Mouse (Mus musculus): Measurements from ENCODE around the gene Epp13. TPM values are rescaled to one million over a fixed set of nuclear protein-coding genes. Genes with fewer than 3 reads are reported as not detected.
"Not testable (repeated sequence)": the region's sequence is repeated elsewhere in the genome, so short reads cannot be mapped to it uniquely, and the experiment has no call there.

Gene Epp13
- total RNA-seq, 2 experiments from 2014 or later = not detected

- peak; percentile 86 for ATAC-seq (replicated peaks; ENCODE audit: low FRiP score, poor library complexity, severe bottlenecking)
Measured at GRCm38 (mm10) chr7:6283451-6284075, 31.1 kb downstream of the Epp13 start.

GRCm38 (mm10) chr7:6284442-6285012 lies 32.0 kb downstream of the Epp13 start:
- no peak for ATAC-seq (replicated peaks; ENCODE audit: low FRiP score, poor library complexity, severe bottlenecking)

GRCm38 (mm10) chr7:6285366-6285765 lies 32.9 kb downstream of the Epp13 start:
- no peak for ATAC-seq (replicated peaks; ENCODE audit: low FRiP score, poor library complexity, severe bottlenecking)

DNA sequence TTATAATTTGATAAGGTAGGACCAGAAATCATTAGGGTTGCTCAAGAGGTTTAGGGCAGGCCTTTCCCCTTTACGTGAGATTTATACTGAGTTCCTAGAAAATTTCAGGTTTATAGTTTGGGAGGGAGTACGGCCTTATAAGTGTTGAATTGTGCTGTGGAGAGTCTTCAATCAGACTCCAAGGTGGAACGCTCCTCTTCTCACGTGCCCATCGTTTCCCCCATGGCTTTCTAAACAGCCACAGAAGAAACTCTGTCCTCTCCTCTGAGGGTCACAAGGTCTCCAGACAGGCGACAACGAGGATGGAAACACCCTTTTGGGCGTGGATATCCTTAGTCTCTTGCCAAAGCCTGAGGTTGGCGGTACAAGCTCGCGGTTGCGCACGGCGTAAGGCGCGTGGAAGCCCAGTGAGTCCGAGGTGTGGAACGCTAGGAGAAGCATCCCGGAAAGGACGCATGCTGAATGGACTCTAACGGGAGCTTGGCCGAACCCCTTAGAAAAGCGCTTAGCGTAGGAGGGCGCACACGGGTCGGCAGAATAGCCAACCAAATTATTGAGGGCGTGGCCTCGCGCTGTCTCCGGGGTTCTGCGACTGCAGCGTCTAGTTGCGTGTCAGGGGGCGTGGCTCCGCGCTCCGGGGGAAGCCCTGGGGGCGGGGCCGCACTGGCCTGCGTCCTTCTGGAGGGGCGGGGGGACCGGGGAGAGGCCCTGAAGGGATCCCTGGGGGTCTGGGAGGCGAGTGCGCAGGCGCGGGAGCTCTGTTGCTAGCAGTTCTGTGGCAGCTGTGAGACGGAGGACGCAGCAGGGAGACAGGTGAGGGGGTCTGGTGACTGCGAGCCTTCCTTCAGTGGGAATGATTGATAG lies 33.6 kb downstream of the Epp13 start, which contains the start of gene Zfp667:
Zfp667 (plus strand) TSS at position 738 of the 864 bp plus-strand sequence.
- ATAC-seq (replicated peaks; ENCODE audit: low FRiP score, poor library complexity, severe bottlenecking) = peak; percentile 82

DNA sequence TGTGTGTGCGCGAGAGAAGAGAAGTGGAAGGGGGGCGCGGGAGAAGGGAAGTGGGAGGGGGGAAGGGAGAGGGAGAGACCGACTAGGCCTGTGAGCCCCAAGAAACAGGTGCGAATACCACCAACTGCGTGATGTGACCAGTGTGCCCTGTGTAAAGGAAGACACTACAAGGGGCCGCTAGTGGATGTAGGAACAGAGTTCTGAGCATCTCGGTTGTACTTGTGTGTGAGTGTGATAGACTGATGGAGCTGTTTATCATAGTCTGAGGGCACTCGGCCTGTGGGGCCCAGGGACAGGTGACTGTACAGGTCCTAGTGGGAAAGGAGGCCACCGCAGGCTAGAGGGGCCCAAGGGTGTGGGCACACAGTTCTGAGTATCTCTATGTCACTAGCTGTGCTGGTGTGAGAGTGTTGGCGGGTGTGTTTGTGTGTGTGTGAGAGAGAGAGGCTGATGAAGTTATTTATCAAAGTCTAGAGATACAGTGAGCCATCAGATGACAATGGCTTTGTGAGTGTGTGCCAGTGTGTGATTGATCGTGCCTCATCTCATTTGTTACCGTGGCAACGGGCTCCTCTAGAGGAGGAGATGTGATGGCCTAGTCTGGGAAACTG lies 34.5 kb downstream of the Epp13 start:
- ATAC-seq (replicated peaks; ENCODE audit: low FRiP score, poor library complexity, severe bottlenecking) = no peak

- ATAC-seq (replicated peaks; ENCODE audit: low FRiP score, poor library complexity, severe bottlenecking) = not testable (repeated sequence)
Measured at GRCm38 (mm10) chr7:6291121-6291520, 38.6 kb downstream of the Epp13 start.

DNA sequence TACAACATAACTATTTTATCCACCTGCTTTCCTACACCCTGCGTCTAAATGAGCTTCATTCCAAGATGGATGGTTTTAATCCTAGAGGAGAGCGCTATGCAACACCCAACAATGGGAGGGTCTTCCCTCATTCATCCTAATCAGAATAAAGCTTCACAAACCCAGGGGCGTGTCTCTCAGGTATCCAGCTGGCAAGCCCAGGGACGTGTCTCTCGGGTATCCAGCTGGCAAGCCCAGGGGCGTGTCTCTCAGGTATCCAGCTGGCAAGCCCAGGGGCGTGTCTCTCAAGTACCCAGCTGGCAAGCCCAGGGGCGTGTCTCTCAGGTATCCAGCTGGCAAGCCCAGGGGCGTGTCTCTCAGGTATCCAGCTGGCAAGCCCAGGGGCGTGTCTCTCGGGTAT lies 48.3 kb downstream of the Epp13 start:
- not testable (repeated sequence) for ATAC-seq (replicated peaks; ENCODE audit: low FRiP score, poor library complexity, severe bottlenecking)

DNA sequence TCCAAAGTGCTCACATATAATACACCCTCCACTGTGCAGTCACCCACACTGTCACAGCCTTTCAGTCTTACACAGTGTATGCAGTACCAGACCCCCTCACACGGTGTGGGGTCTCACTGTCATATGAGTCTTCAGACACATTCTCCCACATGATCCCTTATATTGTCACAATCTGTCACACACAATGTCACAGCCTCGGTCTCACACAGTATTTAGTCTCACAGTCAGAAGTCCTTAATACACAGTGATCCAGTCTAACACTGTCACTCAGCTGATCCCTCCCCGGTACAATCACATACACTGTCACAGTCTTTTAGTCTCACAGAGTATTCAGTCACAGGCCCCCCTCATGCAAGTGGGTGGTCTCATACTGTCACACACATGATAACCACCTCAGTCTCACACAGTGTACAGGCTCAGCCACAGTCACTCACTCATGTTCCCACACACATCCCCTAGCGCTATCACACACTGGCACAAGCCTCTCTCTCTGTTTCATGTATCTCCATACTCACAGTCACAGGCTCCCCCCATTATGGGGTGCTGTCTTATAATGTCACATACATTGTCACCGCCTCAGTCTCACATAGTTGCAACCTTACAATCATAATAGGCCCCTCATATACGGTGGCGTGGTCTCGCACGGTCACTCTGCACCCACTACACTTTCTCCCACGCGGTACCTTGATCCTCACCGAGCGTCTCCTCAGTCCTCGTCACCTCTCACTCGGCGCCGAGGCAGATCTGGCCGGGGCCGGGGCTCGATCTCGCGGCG lies 78.1 kb downstream of the Epp13 start:
- no peak for ATAC-seq (replicated peaks; ENCODE audit: low FRiP score, poor library complexity, severe bottlenecking)

DNA sequence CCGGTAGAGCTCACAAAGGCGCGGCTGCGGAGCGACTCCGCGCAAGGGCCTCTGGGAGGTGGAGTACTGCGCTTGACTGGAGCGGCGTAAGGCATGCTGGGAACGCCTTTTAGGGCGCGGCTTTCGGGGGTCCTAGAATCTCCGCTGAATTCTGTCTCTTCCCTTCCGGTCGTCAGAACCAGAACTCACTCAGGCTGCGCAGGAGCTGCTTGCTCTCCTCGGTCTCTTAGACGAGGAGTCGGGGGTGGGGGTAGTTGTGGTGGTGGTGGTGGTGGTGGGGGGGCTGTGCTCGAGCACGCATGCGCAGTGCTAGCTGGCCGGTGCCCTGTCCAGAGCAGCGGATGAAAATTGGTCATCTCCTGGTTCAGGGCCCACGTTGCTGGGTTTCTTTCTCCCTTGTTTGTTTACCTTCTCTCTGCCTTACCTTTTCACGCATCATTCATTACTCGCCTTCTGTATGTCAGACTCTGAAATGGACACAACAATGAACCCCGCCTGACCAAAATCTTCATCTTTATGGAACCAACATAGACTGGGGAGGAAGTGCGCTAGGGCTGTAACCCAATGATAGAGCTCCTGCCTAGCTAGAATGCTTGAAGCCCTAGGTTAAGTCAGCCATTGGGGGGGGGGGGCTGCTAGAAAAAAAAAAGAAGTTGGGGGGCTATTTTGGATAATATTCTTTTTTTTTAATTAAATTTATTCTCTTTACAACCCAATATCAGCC lies 78.9 kb downstream of the Epp13 start, which contains the start of gene Zfp583:
Zfp583 (minus strand) TSS at position 53 of the 724 bp plus-strand sequence.
- ATAC-seq (replicated peaks; ENCODE audit: low FRiP score, poor library complexity, severe bottlenecking) = peak; percentile 83

Other genes starting within 250 kb of the Epp13 start
- gene Vmn1r65, start 241.7 kb upstream of the Epp13 start, total RNA-seq (2015; ENCODE audit: low replicate concordance) = not detected in 2 replicates
- gene Vmn1r65, start 241.7 kb upstream of the Epp13 start, total RNA-seq (2017; ENCODE audit: low replicate concordance) = not detected in 2 replicates
- gene Nlrp4c, start 207.5 kb upstream of the Epp13 start, total RNA-seq (2015; ENCODE audit: low replicate concordance) = not detected in 2 replicates
- not detected in 2 replicates for gene Nlrp4c, start 207.5 kb upstream of the Epp13 start, total RNA-seq (2017; ENCODE audit: low replicate concordance)
- gene Zfp787, start 96.7 kb upstream of the Epp13 start, total RNA-seq (2015; ENCODE audit: low replicate concordance) = 16.8 and 18.4 TPM in 2 replicates
- 4.1 and 7.6 TPM in 2 replicates for gene Zfp787, start 96.7 kb upstream of the Epp13 start, total RNA-seq (2017; ENCODE audit: low replicate concordance)
- gene Zfp444, start 80.5 kb upstream of the Epp13 start, total RNA-seq (2015; ENCODE audit: low replicate concordance) = 0.42 TPM in 1 of 2 replicates, not detected in the other
- 4.2 and 11.6 TPM in 2 replicates for gene Zfp444, start 80.5 kb upstream of the Epp13 start, total RNA-seq (2017; ENCODE audit: low replicate concordance)
- gene Galp, start 55.6 kb upstream of the Epp13 start, total RNA-seq (2015; ENCODE audit: low replicate concordance) = not detected in 2 replicates
- not detected in 2 replicates for gene Galp, start 55.6 kb upstream of the Epp13 start, total RNA-seq (2017; ENCODE audit: low replicate concordance)
- gene Zscan5b, start 30.4 kb upstream of the Epp13 start, total RNA-seq (2015; ENCODE audit: low replicate concordance) = not detected in 2 replicates
- not detected in 2 replicates for gene Zscan5b, start 30.4 kb upstream of the Epp13 start, total RNA-seq (2017; ENCODE audit: low replicate concordance)
- gene Zfp667, start 33.9 kb downstream of the Epp13 start, total RNA-seq (2015; ENCODE audit: low replicate concordance) = not detected in 2 replicates
- not detected in 2 replicates for gene Zfp667, start 33.9 kb downstream of the Epp13 start, total RNA-seq (2017; ENCODE audit: low replicate concordance)
- not detected in 2 replicates for gene Zfp583, start 78.6 kb downstream of the Epp13 start, total RNA-seq (2015; ENCODE audit: low replicate concordance)
- 1.2 TPM in 1 of 2 replicates, not detected in the other for gene Zfp583, start 78.6 kb downstream of the Epp13 start, total RNA-seq (2017; ENCODE audit: low replicate concordance)
- not detected in 2 replicates for gene Gm3854, start 91.0 kb downstream of the Epp13 start, total RNA-seq (2015; ENCODE audit: low replicate concordance)
- not detected in 2 replicates for gene Gm3854, start 91.0 kb downstream of the Epp13 start, total RNA-seq (2017; ENCODE audit: low replicate concordance)
- 1.7 TPM in 1 of 2 replicates, not detected in the other for gene Zfp78, start 110.6 kb downstream of the Epp13 start, total RNA-seq (2015; ENCODE audit: low replicate concordance)
- 1.2 TPM in 1 of 2 replicates, not detected in the other for gene Zfp78, start 110.6 kb downstream of the Epp13 start, total RNA-seq (2017; ENCODE audit: low replicate concordance)
- not detected in 2 replicates for gene Zfp28, start 130.6 kb downstream of the Epp13 start, total RNA-seq (2015; ENCODE audit: low replicate concordance)
- 0.51 TPM in 1 of 2 replicates, not detected in the other for gene Zfp28, start 130.6 kb downstream of the Epp13 start, total RNA-seq (2017; ENCODE audit: low replicate concordance)
- not detected in 2 replicates for gene Smim17, start 146.0 kb downstream of the Epp13 start, total RNA-seq (2015; ENCODE audit: low replicate concordance)
- gene Smim17, start 146.0 kb downstream of the Epp13 start, total RNA-seq (2017; ENCODE audit: low replicate concordance) = not detected in 2 replicates
- not detected in 2 replicates for gene Gm20715, start 157.6 kb downstream of the Epp13 start, total RNA-seq (2015; ENCODE audit: low replicate concordance)
- not detected in 2 replicates for gene Gm20715, start 157.6 kb downstream of the Epp13 start, total RNA-seq (2017; ENCODE audit: low replicate concordance)
- not detected in 2 replicates for gene Olfr1344, start 186.0 kb downstream of the Epp13 start, total RNA-seq (2015; ENCODE audit: low replicate concordance)
- not detected in 2 replicates for gene Olfr1344, start 186.0 kb downstream of the Epp13 start, total RNA-seq (2017; ENCODE audit: low replicate concordance)
- not detected in 2 replicates for gene Olfr1336, start 203.5 kb downstream of the Epp13 start, total RNA-seq (2015; ENCODE audit: low replicate concordance)
- gene Olfr1336, start 203.5 kb downstream of the Epp13 start, total RNA-seq (2017; ENCODE audit: low replicate concordance) = not detected in 2 replicates
- not detected in 2 replicates for gene Olfr1346, start 214.4 kb downstream of the Epp13 start, total RNA-seq (2015; ENCODE audit: low replicate concordance)
- gene Olfr1346, start 214.4 kb downstream of the Epp13 start, total RNA-seq (2017; ENCODE audit: low replicate concordance) = not detected in 2 replicates
- gene Olfr5, start 234.2 kb downstream of the Epp13 start, total RNA-seq (2015; ENCODE audit: low replicate concordance) = not detected in 2 replicates
- not detected in 2 replicates for gene Olfr5, start 234.2 kb downstream of the Epp13 start, total RNA-seq (2017; ENCODE audit: low replicate concordance)
- gene Olfr1347, start 247.0 kb downstream of the Epp13 start, total RNA-seq (2015; ENCODE audit: low replicate concordance) = not detected in 2 replicates
- not detected in 2 replicates for gene Olfr1347, start 247.0 kb downstream of the Epp13 start, total RNA-seq (2017; ENCODE audit: low replicate concordance)

Measured in erythroid progenitor cell, adult 5-6 weeks (primary cell).